Mouse (Mus musculus) MEL (cell line): Measurements from ENCODE around the gene Ntf5.

Experiments used
- BHLHE40 ChIP-seq: IDR thresholded peaks from 2 replicates; pipeline ENCODE4 v1.6.1; 2012; ENCODE audit warnings: low read depth, mild to moderate bottlenecking, inconsistent platforms, low read length, improper control_type of control experiment, borderline replicate concordance
- CHD2 ChIP-seq: IDR thresholded peaks from 2 replicates; pipeline ENCODE4 v1.6.1; 2011; ENCODE audit warnings: low read length, improper control_type of control experiment
- CTCF ChIP-seq, 3 experiments: IDR thresholded peaks in 2 of 3; conservative IDR thresholded peaks in 1 of 3; 2 replicates each; pipeline ENCODE4 v1.5.1; 2011 to 2012; ENCODE audit warnings: low read length in 3 of 3, low read depth in 2 of 3, mild to moderate bottlenecking in 2 of 3, improper control_type of control experiment in 1 of 3, inconsistent platforms in 1 of 3, mixed read lengths in 1 of 3, moderate library complexity in 1 of 3; ENCODE audit not compliant: control insufficient read depth in 1 of 3, insufficient read depth in 1 of 3, poor library complexity in 1 of 3, severe bottlenecking in 1 of 3
- E2F4 ChIP-seq: IDR thresholded peaks from 2 replicates; pipeline ENCODE4 v1.6.1; 2011; ENCODE audit warnings: low read depth, low read length, improper control_type of control experiment, borderline replicate concordance
- EP300 ChIP-seq, 2 experiments: IDR thresholded peaks; 2 replicates each; pipeline ENCODE4 v1.6.1; 2011; ENCODE audit warnings: improper control_type of control experiment in 2 of 2, low read length in 2 of 2, low read depth in 1 of 2, mild to moderate bottlenecking in 1 of 2
- GATA1 ChIP-seq: IDR thresholded peaks from 2 replicates; pipeline ENCODE4 v1.6.1; 2011; ENCODE audit warnings: low read depth, low read length, improper control_type of control experiment
- MAFK ChIP-seq: IDR thresholded peaks from 2 replicates; pipeline ENCODE4 v1.6.1; 2011; ENCODE audit warnings: low read depth, mild to moderate bottlenecking, low read length, improper control_type of control experiment, borderline replicate concordance
- MAX ChIP-seq: IDR thresholded peaks from 2 replicates; pipeline ENCODE4 v1.6.1; 2011; ENCODE audit warnings: low read length, improper control_type of control experiment
- MEF2A ChIP-seq: IDR thresholded peaks from 2 replicates; pipeline ENCODE4 v1.6.1; 2014; ENCODE audit warnings: low read depth, mild to moderate bottlenecking, inconsistent platforms, low read length, improper control_type of control experiment; ENCODE audit not compliant: poor library complexity, insufficient replicate concordance, severe bottlenecking; ENCODE audit errors: extremely low read depth
- POLR2A ChIP-seq, 2 experiments: IDR thresholded peaks; 2 replicates each; pipeline ENCODE4 v1.6.1; 2011 to 2012; ENCODE audit warnings: low read length in 2 of 2, mild to moderate bottlenecking in 2 of 2, control low read depth in 1 of 2, improper control_type of control experiment in 1 of 2, low read depth in 1 of 2, moderate library complexity in 1 of 2; ENCODE audit not compliant: control insufficient read depth in 1 of 2, insufficient read depth in 1 of 2, poor library complexity in 1 of 2
- POLR2AphosphoS2 ChIP-seq: IDR thresholded peaks from 2 replicates; pipeline ENCODE4 v1.6.1; 2011; ENCODE audit warnings: low read length, improper control_type of control experiment
- USF1 ChIP-seq: IDR thresholded peaks from 2 replicates; pipeline ENCODE4 v1.6.1; 2014; ENCODE audit warnings: low read depth, mild to moderate bottlenecking, inconsistent platforms, low read length, improper control_type of control experiment, moderate library complexity

- TF ChIP-seq MAFK (no peak), GATA1 (no peak), CTCF (IDR thresholded peaks at IDR 0.05 in 2 of 3, conservative IDR thresholded peaks at IDR 0.05 in 1 of 3; ENCODE audit: control insufficient read depth in 1 of 3, insufficient read depth in 1 of 3, low read depth in 2 of 3, low read length in 3 of 3, poor library complexity in 1 of 3, severe bottlenecking in 1 of 3) (no peak), POLR2AphosphoS2 (no peak), E2F4 (no peak), USF1 (no peak), EP300 (IDR thresholded peaks at IDR 0.05; ENCODE audit: low read depth in 1 of 2, low read length in 2 of 2) (no peak), POLR2A (IDR thresholded peaks at IDR 0.05; ENCODE audit: control insufficient read depth in 1 of 2, insufficient read depth in 1 of 2, low read depth in 1 of 2, low read length in 2 of 2, poor library complexity in 1 of 2) (no peak), CHD2 (no peak), BHLHE40 (no peak), MEF2A (no peak), MAX (no peak)
These were observed 36.5 kb downstream of the Ntf5 start for GRCm38 (mm10) chr7:45449974-45450373.
